Mouse (Mus musculus) kidney, postnatal 0 days (tissue): ENCODE measurements at regions not wholly inside any gene's neighbourhood (a gene's known extent, or its start where the extent isn't known, plus 50 kb on each side); places are given as distances from the start of the nearest gene placed in this dataset.
A peak's percentile ranks its signal among the peaks of the same experiment; 100 is the strongest.

ENCODE experiments used
- ATAC-seq: fragments of 200-750 bp; cut with Nextera tagmentation; replicated peaks from 2 replicates; pipeline ENCODE4 v1.8.0; 2017; ENCODE audit warnings: low read depth, moderate number of reproducible peaks, moderate TSS enrichment, moderate library complexity; ENCODE audit not compliant: low FRiP score
- DNase-seq: peaks from one replicate; pipeline ENCODE4 v3.0.0-alpha.2; 2016; ENCODE audit warnings: low spot score
- H3K27ac ChIP-seq: fragments of 300-500 bp; sonication (generic); 2 replicates; pipeline ENCODE4 v1.5.1; 2014; ENCODE audit warnings: mild to moderate bottlenecking
- H3K27me3 ChIP-seq: fragments of 300-500 bp; sonication (generic); 2 replicates; pipeline ENCODE4 v1.6.1; 2014; ENCODE audit warnings: low read length, mixed read lengths; ENCODE audit not compliant: insufficient read depth
- H3K36me3 ChIP-seq: fragments of 300-500 bp; sonication (generic); 2 replicates; pipeline ENCODE4 v1.6.1; 2014; ENCODE audit warnings: low read length, mixed read lengths; ENCODE audit not compliant: insufficient read depth
- H3K4me1 ChIP-seq: fragments of 300-500 bp; sonication (generic); replicated peaks from 2 replicates; pipeline ENCODE4 v1.6.1; 2014; ENCODE audit warnings: antibody characterized with exemption, low read length, mixed read lengths; ENCODE audit not compliant: insufficient read depth
- H3K4me2 ChIP-seq: fragments of 300-500 bp; sonication (generic); 2 replicates; pipeline ENCODE4 v1.6.1; 2014; ENCODE audit warnings: mild to moderate bottlenecking, low read length, moderate library complexity, mixed read lengths
- H3K4me3 ChIP-seq: fragments of 300-500 bp; sonication (generic); replicated peaks from 2 replicates; pipeline ENCODE4 v1.5.1; 2014; ENCODE audit warnings: low read depth, low read length
- H3K9ac ChIP-seq: fragments of 300-500 bp; sonication (generic); 2 replicates; pipeline ENCODE4 v1.6.1; 2014; ENCODE audit warnings: low read depth, low read length
- H3K9me3 ChIP-seq: fragments of 300-500 bp; sonication (generic); replicated peaks from 2 replicates; pipeline ENCODE4 v1.6.1; 2016; ENCODE audit warnings: low read length, inconsistent platforms, mixed read lengths
- CTCF ChIP-seq: IDR thresholded peaks from 2 replicates; pipeline ENCODE4 v1.5.1; 2016; ENCODE audit warnings: antibody characterized with exemption, low read depth, mild to moderate bottlenecking, moderate library complexity
- WGBS: fragments of 180-500 bp; shearing (Covaris S2); extraction: QIAGEN DNeasy Blood & Tissue Kit; methylation state at CpG from one replicate; pipeline ENCODE4 v1.1.7; 2014; 5-methylcytosine and 5-hydroxymethylcytosine counted together

DNA sequence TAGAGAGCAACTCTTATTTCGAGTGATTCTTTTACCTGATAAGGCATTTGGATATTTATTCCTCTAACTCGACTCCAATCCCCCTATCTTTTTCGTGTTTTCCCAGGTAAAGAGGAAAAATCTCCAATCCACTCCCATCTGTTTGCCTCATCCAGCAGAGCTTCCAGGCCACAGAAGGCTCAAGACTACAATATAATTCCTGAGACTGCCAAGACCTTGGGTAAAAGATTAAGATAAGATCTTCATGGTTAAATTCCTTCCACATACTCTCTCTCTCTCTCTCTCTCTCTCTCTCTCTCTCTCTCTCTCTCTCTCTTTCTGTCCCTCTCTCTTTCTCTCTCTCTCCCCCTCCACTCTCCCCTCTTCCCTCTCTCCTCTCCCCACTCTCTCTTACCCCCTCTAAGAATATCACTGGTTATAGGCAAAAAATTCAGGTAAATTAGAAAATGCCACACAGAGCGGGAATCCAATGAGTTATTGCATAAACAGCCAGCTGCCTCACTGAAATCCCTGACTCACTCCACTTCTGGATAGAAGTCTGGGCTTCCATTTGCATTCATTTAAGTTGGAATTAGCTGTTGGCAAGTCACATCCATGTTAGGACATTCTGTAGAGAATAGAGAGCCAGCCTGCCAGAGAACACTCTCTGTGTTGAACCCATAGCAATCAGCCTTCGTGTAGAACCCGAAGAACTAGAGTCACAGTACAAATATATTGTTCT lies 78.9 kb upstream of the Cav2 start:
- no peak overlapping the region for H3K4me3 ChIP-seq
- no peaks in the 10 kb centered on the region for H3K9me3 ChIP-seq
- DNase-seq (no peak), ATAC-seq (no peak)
- H3K4me2 ChIP-seq = no peak overlapping the region
- no peak overlapping the region for H3K9ac ChIP-seq
- H3K27ac ChIP-seq = no peak overlapping the region
- no peaks in the 10 kb centered on the region for H3K27me3 ChIP-seq
- TF ChIP-seq CTCF = no peak
- H3K4me1 ChIP-seq = 0 out of 2 replicates have a peak, but pooled peaks cover 6% of the 10 kb centered on the region
- no peaks in the 10 kb centered on the region for H3K36me3 ChIP-seq
- WGBS = 67% methylated on average over 6 of the region's 6 CpGs

DNA sequence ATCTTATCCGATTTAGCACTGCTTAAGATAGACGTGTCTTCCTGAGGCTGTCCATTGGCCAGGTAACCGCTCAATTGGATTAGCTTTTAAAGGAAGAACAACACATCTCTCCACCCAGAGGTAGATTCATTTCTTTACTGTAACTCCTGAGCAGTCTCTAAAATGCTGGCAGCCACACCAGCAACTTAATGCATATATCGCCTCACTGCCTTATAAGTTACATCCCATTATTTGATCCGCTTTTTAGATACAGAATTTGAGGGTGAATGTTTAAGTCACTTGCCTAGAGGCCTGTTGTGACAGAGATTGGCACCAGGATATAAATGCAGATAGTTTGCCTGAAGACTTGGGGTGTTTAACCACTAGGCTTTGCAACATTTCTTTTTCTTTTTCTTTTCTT lies 77.7 kb upstream of the Cav2 start:
- H3K36me3 ChIP-seq = no peaks in the 10 kb centered on the region
- no peak overlapping the region for H3K4me2 ChIP-seq
- 0 out of 2 replicates have a peak, but pooled peaks cover 6% of the 10 kb centered on the region for H3K4me1 ChIP-seq
- H3K9ac ChIP-seq = no peak overlapping the region
- DNase-seq (no peak), ATAC-seq (no peak)
- 92% methylated on average over 5 of the region's 5 CpGs for WGBS
- no peak overlapping the region for H3K4me3 ChIP-seq
- H3K27ac ChIP-seq = no peak overlapping the region
- no peak for TF ChIP-seq CTCF
- no peaks in the 10 kb centered on the region for H3K27me3 ChIP-seq
- H3K9me3 ChIP-seq = no peaks in the 10 kb centered on the region

DNA sequence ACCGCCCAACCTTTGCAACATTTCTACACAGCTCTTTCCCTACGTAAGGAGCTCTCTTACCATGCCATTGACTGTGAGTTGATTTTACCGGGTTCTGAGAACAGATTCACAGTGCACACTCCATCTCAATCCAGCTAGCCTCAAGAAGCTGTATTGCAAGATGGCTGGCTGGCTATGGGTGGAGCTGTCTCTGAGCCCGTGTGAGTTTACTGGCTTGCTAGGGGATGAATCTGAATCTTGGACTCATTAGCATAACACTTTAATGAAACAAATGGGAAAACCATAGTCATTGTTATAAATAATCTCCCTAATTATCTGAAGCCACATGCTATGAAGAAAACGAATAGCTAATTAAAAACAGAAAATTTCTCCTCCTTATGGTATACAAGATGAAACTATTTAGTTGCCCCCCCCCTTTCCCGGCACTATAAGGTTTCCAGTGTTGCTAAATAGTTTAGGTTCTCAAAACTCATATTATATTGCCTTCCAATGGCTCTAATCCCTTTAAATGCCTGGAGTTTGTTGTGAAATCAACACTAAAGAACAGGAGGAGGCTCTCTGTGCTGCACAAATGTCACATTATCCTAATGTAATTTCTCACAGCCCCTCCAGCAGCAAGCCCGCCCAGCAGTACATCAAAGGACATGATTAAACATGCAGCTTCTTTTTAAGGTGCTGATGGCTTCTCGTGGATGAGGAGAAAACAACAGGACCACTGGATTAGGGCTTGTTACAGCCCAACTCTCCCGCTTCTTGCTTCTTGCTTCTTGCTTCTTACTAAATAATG lies 76.9 kb upstream of the Cav2 start:
- ATAC-seq = no peak
- 81% methylated on average over 9 of the region's 9 CpGs for WGBS
- H3K4me2 ChIP-seq = no peak overlapping the region
- no peak overlapping the region for H3K27ac ChIP-seq
- DNase-seq = no peak
- H3K27me3 ChIP-seq = no peaks in the 10 kb centered on the region
- H3K9me3 ChIP-seq = no peaks in the 10 kb centered on the region
- H3K9ac ChIP-seq = no peak overlapping the region
- H3K4me1 ChIP-seq = no peaks in the 10 kb centered on the region
- no peak for TF ChIP-seq CTCF
- H3K36me3 ChIP-seq = no peaks in the 10 kb centered on the region
- H3K4me3 ChIP-seq = no peak overlapping the region

GRCm38 (mm10) chr6:17206932-17207331 lies 74.1 kb upstream of the Cav2 start:
- 95% methylated on average over 3 of the region's 3 CpGs for WGBS

GRCm38 (mm10) chr6:17209792-17210191 lies 71.2 kb upstream of the Cav2 start:
- Histone ChIP-seq H3K4me3 (no peak overlapping the region), H3K4me2 (no peak overlapping the region), H3K9ac (no peak overlapping the region), H3K4me1 (no peaks in the 10 kb centered on the region; the same call in 1 of the 2 replicates), H3K27ac (no peak overlapping the region), H3K27me3 (no peaks in the 10 kb centered on the region), H3K9me3 (no peaks in the 10 kb centered on the region), H3K36me3 (no peaks in the 10 kb centered on the region)
- ATAC-seq (no peak), DNase-seq (peak; percentile 80)
- no peak for TF ChIP-seq CTCF
- WGBS = 33% methylated on average over 4 of the region's 4 CpGs

More at GRCm38 (mm10) chr6:17206932-17207331, 74.1 kb upstream of the Cav2 start:
- Histone ChIP-seq H3K9ac (no peak overlapping the region), H3K27me3 (no peaks in the 10 kb centered on the region), H3K36me3 (no peaks in the 10 kb centered on the region), H3K4me2 (no peak overlapping the region), H3K4me1 (no peaks in the 10 kb centered on the region; the same call in 1 of the 2 replicates), H3K27ac (no peak overlapping the region), H3K4me3 (no peak overlapping the region), H3K9me3 (no peaks in the 10 kb centered on the region)
- DNase-seq (no peak), ATAC-seq (no peak)
- no peak for TF ChIP-seq CTCF

- ATAC-seq = no peak
- WGBS = 26% methylated on average over 5 of the region's 5 CpGs
These were observed 69.6 kb upstream of the Cav2 start for GRCm38 (mm10) chr6:17211346-17211745.

More at GRCm38 (mm10) chr6:17211346-17211745, 69.6 kb upstream of the Cav2 start:
- H3K27ac ChIP-seq = no peak overlapping the region
- H3K4me1 ChIP-seq = no peaks in the 10 kb centered on the region; the same call in 1 of the 2 replicates
- no peak for TF ChIP-seq CTCF
- peak; percentile 79 for DNase-seq
- H3K4me3 ChIP-seq = no peak overlapping the region
- H3K4me2 ChIP-seq = no peak overlapping the region
- H3K27me3 ChIP-seq = no peaks in the 10 kb centered on the region
- H3K9me3 ChIP-seq = no peaks in the 10 kb centered on the region
- H3K9ac ChIP-seq = no peak overlapping the region
- no peaks in the 10 kb centered on the region for H3K36me3 ChIP-seq
